8 mouse cellular contexts compared by ENCODE assay signal in the genomic region with DNA sequence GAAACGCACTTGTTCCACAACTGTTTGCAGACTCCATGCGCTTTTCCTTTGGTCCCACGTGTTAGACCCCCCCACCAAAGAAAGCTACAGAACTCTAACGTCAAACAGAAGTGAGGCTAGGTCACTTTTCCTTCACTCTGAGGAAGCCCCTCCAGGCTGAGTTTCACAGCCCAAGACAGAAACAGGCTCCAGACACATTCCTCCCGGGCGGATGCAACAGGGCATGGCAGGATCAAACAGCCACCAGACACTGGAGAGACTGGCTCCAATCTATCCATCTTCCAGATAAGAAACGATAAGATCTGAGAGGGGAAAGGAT.
A peak's percentile ranks its signal among the peaks of the same experiment; 100 is the strongest.
DNase-seq lines count a peak whose midpoint lies in the region; ATAC-seq and TF ChIP-seq lines count a peak whose summit lies in the region.

No protein-coding gene starts in this region.

- DNase-seq in testis, postnatal 10 days (ENCODE audit: low spot score), result no peak
- DNase-seq in embryonic facial prominence, embryonic 10.5 days (ENCODE audit: low spot score), result peak; percentile 79
- peak; percentile 26 for DNase-seq in heart, postnatal 4 days
- peak; percentile 49 for DNase-seq in liver, embryonic 11.5 days (ENCODE audit: low spot score)
- DNase-seq in frontal cortex, adult 2 months (ENCODE audit: extremely low spot score in 1 of 2, low spot score in 1 of 2), result no peak
- DNase-seq in thymus, postnatal 4 days, result no peak

- H3K4me3 ChIP-seq in testis, adult 2 months (ENCODE audit: control insufficient read depth, low read depth, low read length), result peak overlapping the region; percentile 12; the same call in 1 of the 2 replicates
- peak overlapping the region; percentile 56 for H3K4me3 ChIP-seq in embryonic facial prominence, embryonic 10.5 days
- no peak overlapping the region; the same call in 1 of the 2 replicates for H3K4me3 ChIP-seq in liver, embryonic 11.5 days (ENCODE audit: low read depth, low read length)
- H3K4me3 ChIP-seq in stomach, embryonic 14.5 days (ENCODE audit: low read depth, low read length), result peak overlapping the region; percentile 57

- TF ChIP-seq POLR2A in testis, adult 2 months (IDR thresholded peaks at IDR 0.05; ENCODE audit: control insufficient read depth, low read depth, low read length), result no peak

- no peak for TF ChIP-seq CTCF in testis, adult 2 months (IDR thresholded peaks at IDR 0.05; ENCODE audit: control insufficient read depth, insufficient read depth, insufficient replicate concordance, low read depth, low read length)

- 0 out of 2 replicates have a peak overlapping the region, but pooled peaks have one; percentile 10 for H3K9ac ChIP-seq in liver, embryonic 11.5 days (ENCODE audit: low read depth, low read length)
- H3K9ac ChIP-seq in stomach, embryonic 14.5 days (replicated peaks; ENCODE audit: low read depth, low read length), result peak overlapping the region; percentile 87; the same call in 1 of the 2 replicates

- H3K4me2 ChIP-seq in liver, embryonic 11.5 days, result peak overlapping the region; percentile 84
- H3K4me2 ChIP-seq in stomach, embryonic 14.5 days (replicated peaks; ENCODE audit: low read depth, low read length), result peak overlapping the region; percentile 80

- H3K27ac ChIP-seq in testis, adult 2 months (ENCODE audit: control insufficient read depth, insufficient read depth, low read depth, low read length), result no peak overlapping the region
- H3K27ac ChIP-seq in embryonic facial prominence, embryonic 10.5 days (replicated peaks), result peak overlapping the region; percentile 98
- H3K27ac ChIP-seq in liver, embryonic 11.5 days (ENCODE audit: low read depth, low read length), result peak overlapping the region; percentile 78
- peak overlapping the region; percentile 99 for H3K27ac ChIP-seq in stomach, embryonic 14.5 days (ENCODE audit: low read length)

- H3K9me3 ChIP-seq in embryonic facial prominence, embryonic 10.5 days, result no peaks in the 10 kb centered on the region
- H3K9me3 ChIP-seq in liver, embryonic 11.5 days (ENCODE audit: control insufficient read depth, low read length), result no peaks in the 10 kb centered on the region
- H3K9me3 ChIP-seq in stomach, embryonic 14.5 days (ENCODE audit: control insufficient read depth, low read depth, low read length), result no peaks in the 10 kb centered on the region

- H3K27me3 ChIP-seq in testis, adult 2 months (ENCODE audit: control insufficient read depth, insufficient read depth, low read length), result peaks cover 3% of the 10 kb centered on the region
- H3K27me3 ChIP-seq in embryonic facial prominence, embryonic 10.5 days (replicated peaks; ENCODE audit: low read depth, poor library complexity, severe bottlenecking), result no peaks in the 10 kb centered on the region
- no peaks in the 10 kb centered on the region; the same call in 1 of the 2 replicates for H3K27me3 ChIP-seq in liver, embryonic 11.5 days (replicated peaks; ENCODE audit: control insufficient read depth, insufficient read depth, low read length)
- H3K27me3 ChIP-seq in stomach, embryonic 14.5 days (ENCODE audit: control insufficient read depth, insufficient read depth, low read length), result no peaks in the 10 kb centered on the region

- ATAC-seq in liver, embryonic 11.5 days (replicated peaks; ENCODE audit: low FRiP score), result no peak
- ATAC-seq in stomach, embryonic 14.5 days (ENCODE audit: insufficient number of reproducible peaks, insufficient read depth, low FRiP score, low read depth), result no peak

- H3K36me3 ChIP-seq in testis, adult 2 months (ENCODE audit: control insufficient read depth, insufficient read depth, low read length), result no peaks in the 10 kb centered on the region
- no peaks in the 10 kb centered on the region for H3K36me3 ChIP-seq in embryonic facial prominence, embryonic 10.5 days (replicated peaks)
- no peaks in the 10 kb centered on the region for H3K36me3 ChIP-seq in liver, embryonic 11.5 days (ENCODE audit: control insufficient read depth, insufficient read depth, low read length)
- no peaks in the 10 kb centered on the region for H3K36me3 ChIP-seq in stomach, embryonic 14.5 days (ENCODE audit: control insufficient read depth, insufficient read depth, low read length)

- WGBS in embryonic facial prominence, embryonic 10.5 days, result 0% methylated on average over 7 of the region's 7 CpGs
- whole genome bisulfite sequencing in liver, embryonic 11.5 days, result 9% methylated on average over 7 of the region's 7 CpGs
- 2% methylated on average over 7 of the region's 7 CpGs for WGBS in stomach, embryonic 14.5 days

- peaks cover 16% of the 10 kb centered on the region for H3K4me1 ChIP-seq in testis, adult 2 months (ENCODE audit: control insufficient read depth, insufficient read depth, low read length)
- peaks cover 97% of the 10 kb centered on the region for H3K4me1 ChIP-seq in embryonic facial prominence, embryonic 10.5 days
- peaks cover 9% of the 10 kb centered on the region for H3K4me1 ChIP-seq in liver, embryonic 11.5 days (replicated peaks; ENCODE audit: control insufficient read depth, insufficient read depth, low read length)
- H3K4me1 ChIP-seq in stomach, embryonic 14.5 days (ENCODE audit: control insufficient read depth, insufficient read depth, low read length), result peaks cover 49% of the 10 kb centered on the region

Comparison
In these comparisons a context has a peak if more than half of its experiments do, and no peak if none do; other contexts are left out.
1. DNase-seq: peak in embryonic facial prominence, embryonic 10.5 days (single experiment), heart, postnatal 4 days (single experiment) and liver, embryonic 11.5 days (single experiment); none in testis, postnatal 10 days (single experiment), frontal cortex, adult 2 months (0 of 2) and thymus, postnatal 4 days (single experiment).